27 mouse cellular contexts compared by ENCODE assay signal in the genomic region with DNA sequence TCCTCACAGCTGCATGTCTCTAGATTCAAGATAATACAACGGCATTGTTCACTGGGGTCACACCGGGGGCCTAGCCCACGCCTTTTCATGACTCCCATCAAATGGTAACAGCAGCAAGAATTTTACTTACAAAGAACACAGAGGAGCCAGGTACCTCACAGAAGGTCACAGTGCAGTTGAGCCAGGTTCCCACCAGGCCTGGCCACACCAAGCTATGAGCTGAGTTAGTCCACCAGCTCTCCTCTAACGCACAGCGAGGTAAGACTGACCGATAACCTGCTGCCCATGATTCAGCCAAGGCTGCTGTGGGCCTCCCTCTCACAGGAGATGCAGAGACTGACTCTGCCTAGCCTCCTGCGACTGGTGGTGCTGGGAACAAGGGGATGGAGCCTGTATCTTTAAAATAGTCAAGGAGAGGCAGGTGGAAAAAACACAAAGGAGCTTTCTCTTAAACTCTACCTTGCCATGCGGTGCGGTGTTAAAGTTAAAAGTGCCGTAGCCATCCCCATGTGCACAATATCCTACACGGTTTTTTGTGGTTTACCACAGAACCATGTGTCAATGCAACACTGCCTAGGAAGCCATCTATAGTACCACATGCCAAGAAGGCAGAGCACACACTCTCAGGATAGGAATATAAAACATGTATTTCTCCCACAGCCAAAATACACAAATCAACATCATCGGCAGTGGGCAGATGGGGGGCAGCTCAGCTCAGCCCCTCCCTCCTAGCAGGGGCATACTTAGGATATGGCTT. TPM values are rescaled to one million over a fixed set of nuclear protein-coding genes. Genes with fewer than 3 reads are reported as not detected.
DNase-seq lines count a peak whose midpoint lies in the region; ATAC-seq lines count a peak whose summit lies in the region.
"Had no signal": no experiment of that assay in that cellular context is flagged by ENCODE, and none has a peak within 500 bp of the region (broad histone marks: within the 10 kb centered on the region; RNA-seq: fewer than 3 reads in every experiment).

No protein-coding gene starts in this region.

- no peaks in the 10 kb centered on the region for H3K9me3 ChIP-seq in forebrain, embryonic 16.5 days (ENCODE audit: control insufficient read depth, low read length)
- H3K9me3 ChIP-seq: forebrain, embryonic 13.5 days; heart, embryonic 15.5 days; limb, embryonic 12.5 days; liver, embryonic 13.5 days; neural tube, embryonic 13.5 days had no signal

- H3K4me1 ChIP-seq in forebrain, embryonic 16.5 days (replicated peaks; ENCODE audit: control insufficient read depth, insufficient read depth, low read length): peaks cover 19% of the 10 kb centered on the region

- H3K27ac ChIP-seq in forebrain, embryonic 16.5 days (ENCODE audit: low read length): no peak overlapping the region
- H3K27ac ChIP-seq: forebrain, embryonic 13.5 days; heart, embryonic 15.5 days; limb, embryonic 12.5 days; liver, embryonic 13.5 days; neural tube, embryonic 13.5 days had no signal

- ATAC-seq in common myeloid progenitor, adult 5-6 weeks (replicated peaks; ENCODE audit: low read depth, poor library complexity, severe bottlenecking): peak; percentile 74
- ATAC-seq in forebrain, embryonic 16.5 days: no peak
- ATAC-seq: forebrain, embryonic 13.5 days; hindbrain, embryonic 16.5 days; intestine, postnatal 0 days; Patski had no signal

- H3K27me3 ChIP-seq in forebrain, embryonic 16.5 days (replicated peaks; ENCODE audit: control insufficient read depth, insufficient read depth, low read length): no peaks in the 10 kb centered on the region
- H3K27me3 ChIP-seq: forebrain, embryonic 13.5 days; heart, embryonic 15.5 days; limb, embryonic 12.5 days; liver, embryonic 13.5 days; neural tube, embryonic 13.5 days; Patski had no signal

- no peak overlapping the region for H3K4me2 ChIP-seq in forebrain, embryonic 16.5 days (ENCODE audit: low read length)
- H3K4me2 ChIP-seq: forebrain, embryonic 13.5 days; heart, embryonic 15.5 days; limb, embryonic 12.5 days; liver, embryonic 13.5 days; neural tube, embryonic 13.5 days had no signal

- WGBS in forebrain, embryonic 16.5 days: 91% methylated on average over 12 of the region's 12 CpGs

- no peak overlapping the region for H3K4me3 ChIP-seq in forebrain, embryonic 16.5 days (replicated peaks; ENCODE audit: low read length)
- H3K4me3 ChIP-seq: forebrain, embryonic 13.5 days; heart, embryonic 15.5 days; limb, embryonic 12.5 days; liver, embryonic 13.5 days; neural tube, embryonic 13.5 days had no signal

- no peak overlapping the region for H3K9ac ChIP-seq in forebrain, embryonic 16.5 days (replicated peaks; ENCODE audit: low read depth, low read length)
- H3K9ac ChIP-seq: forebrain, embryonic 13.5 days; heart, embryonic 15.5 days; limb, embryonic 12.5 days; liver, embryonic 13.5 days; neural tube, embryonic 13.5 days had no signal

- H3K36me3 ChIP-seq in forebrain, embryonic 16.5 days (ENCODE audit: control insufficient read depth, insufficient read depth): no peaks in the 10 kb centered on the region
- H3K36me3 ChIP-seq: G1E; limb, embryonic 12.5 days; liver, embryonic 13.5 days; neural tube, embryonic 13.5 days had no signal

- DNase-seq in 416B (ENCODE audit: low read depth) (peak; percentile 70), liver (no peak)
- DNase-seq in CD4-positive helper T cell, adult 2 months (ENCODE audit: low read depth, low spot score): peak; percentile 66
- peak; percentile 68 for DNase-seq in naive thymus-derived CD4-positive, alpha-beta T cell, adult 2 months (ENCODE audit: low read depth)
- DNase-seq in left cerebral cortex, adult 11 months (ENCODE audit: low spot score): no peak
- DNase-seq: adrenal gland, postnatal 10 days; cerebellum, adult 8-10 months; cerebellum, postnatal 36 days; gastrocnemius, postnatal 10 days; heart, adult 18-20 months; heart, postnatal 4 days; kidney, postnatal 36 days; layer of hippocampus, postnatal 36 days; liver, embryonic 13.5 days; lung, adult 2 months; lung, postnatal 14 days; midbrain, embryonic 14.5 days had no signal

RNA-seq across cellular contexts. Expression of gene Rftn1, which starts 42.5 kb away (rescaled TPM):
- total RNA-seq in common myeloid progenitor, adult 5-6 weeks (2017): 37.4 and 43.0 TPM in 2 replicates
- 17.8 and 24.6 TPM in 2 replicates for polyA plus RNA-seq in forebrain, embryonic 16.5 days (2015; fragmentation: Nextera tagmentation; extraction: Ambion mirVana)
- total RNA-seq: G1E had no signal
- polyA plus RNA-seq: G1E had no signal

Comparison
In these comparisons a context has a peak if more than half of its experiments do, and no peak if none do; other contexts are left out.
1. DNase-seq: peak in 416B (single experiment), CD4-positive helper T cell, adult 2 months (single experiment) and naive thymus-derived CD4-positive, alpha-beta T cell, adult 2 months (single experiment); none in left cerebral cortex, adult 11 months (single experiment) and liver (single experiment).